Mouse (Mus musculus): ENCODE measurements around the gene Slc26a1. TPM values are rescaled to one million over a fixed set of nuclear protein-coding genes. Genes with fewer than 3 reads are reported as not detected.

Gene Slc26a1
- polyA plus RNA-seq, 1 experiment from 2014 or later = 2.1 TPM

- ATAC-seq = no peak
- no peak overlapping the region for H3K9ac ChIP-seq (ENCODE audit: low read depth, low read length)
- no peaks in the 10 kb centered on the region; the same call in 1 of the 2 replicates for H3K36me3 ChIP-seq (ENCODE audit: control insufficient read depth, insufficient read depth)
- WGBS = 47% methylated on average over 3 of the region's 3 CpGs
- TF ChIP-seq CTCF (IDR thresholded peaks at IDR 0.05; ENCODE audit: low read depth) = peak; percentile 65
- H3K4me2 ChIP-seq (replicated peaks; ENCODE audit: low read depth) = no peak overlapping the region
- no peak overlapping the region for H3K27ac ChIP-seq (ENCODE audit: low read depth, low read length)
- H3K4me1 ChIP-seq (replicated peaks; ENCODE audit: control insufficient read depth, insufficient read depth, low read length) = peaks cover 11% of the 10 kb centered on the region
- no peak overlapping the region for H3K4me3 ChIP-seq (ENCODE audit: low read depth, low read length)
- no peaks in the 10 kb centered on the region for H3K9me3 ChIP-seq (ENCODE audit: control insufficient read depth)
- no peaks in the 10 kb centered on the region for H3K27me3 ChIP-seq (replicated peaks; ENCODE audit: control insufficient read depth, insufficient read depth, low read length)
Observed at GRCm38 (mm10) chr5:108679909-108680308, 4.5 kb upstream of the Slc26a1 start.

GRCm38 (mm10) chr5:108678296-108678854 lies 3.0 kb upstream of the Slc26a1 start:
- Histone ChIP-seq H3K36me3 (ENCODE audit: control insufficient read depth, insufficient read depth) (0 out of 2 replicates have a peak, but pooled peaks cover 5% of the 10 kb centered on the region), H3K4me1 (replicated peaks; ENCODE audit: control insufficient read depth, insufficient read depth, low read length) (peaks cover 11% of the 10 kb centered on the region), H3K27me3 (replicated peaks; ENCODE audit: control insufficient read depth, insufficient read depth, low read length) (no peaks in the 10 kb centered on the region), H3K9me3 (ENCODE audit: control insufficient read depth) (no peaks in the 10 kb centered on the region), H3K4me3 (ENCODE audit: low read depth, low read length) (no peak overlapping the region), H3K27ac (ENCODE audit: low read depth, low read length) (no peak overlapping the region), H3K4me2 (replicated peaks; ENCODE audit: low read depth) (no peak overlapping the region), H3K9ac (ENCODE audit: low read depth, low read length) (no peak overlapping the region)
- 92% methylated on average over 6 of the region's 6 CpGs for WGBS
- no peak for TF ChIP-seq CTCF (IDR thresholded peaks at IDR 0.05; ENCODE audit: low read depth)
- ATAC-seq = no peak

GRCm38 (mm10) chr5:108677605-108678295 lies 2.4 kb upstream of the Slc26a1 start:
- ATAC-seq = peak; percentile 60
- no peak overlapping the region for H3K27ac ChIP-seq (ENCODE audit: low read depth, low read length)
- H3K9me3 ChIP-seq (ENCODE audit: control insufficient read depth) = no peaks in the 10 kb centered on the region
- WGBS = 11% methylated on average over 25 of the region's 25 CpGs
- peak overlapping the region; percentile 22 for H3K4me3 ChIP-seq (ENCODE audit: low read depth, low read length)
- TF ChIP-seq CTCF (IDR thresholded peaks at IDR 0.05; ENCODE audit: low read depth) = peak; percentile 22; the same call in 1 of the 2 replicates
- H3K36me3 ChIP-seq (ENCODE audit: control insufficient read depth, insufficient read depth) = 0 out of 2 replicates have a peak, but pooled peaks cover 5% of the 10 kb centered on the region
- H3K9ac ChIP-seq (ENCODE audit: low read depth, low read length) = peak overlapping the region; percentile 18; the same call in 1 of the 2 replicates
- peak overlapping the region; percentile 66 for H3K4me2 ChIP-seq (replicated peaks; ENCODE audit: low read depth)
- H3K27me3 ChIP-seq (replicated peaks; ENCODE audit: control insufficient read depth, insufficient read depth, low read length) = no peaks in the 10 kb centered on the region
- H3K4me1 ChIP-seq (replicated peaks; ENCODE audit: control insufficient read depth, insufficient read depth, low read length) = peaks cover 11% of the 10 kb centered on the region

GRCm38 (mm10) chr5:108676772-108677498 lies 1.6 kb upstream of the Slc26a1 start:
- H3K4me2 ChIP-seq (replicated peaks; ENCODE audit: low read depth) = peak overlapping the region; percentile 66
- 0 out of 2 replicates have a peak overlapping the region, but pooled peaks have one; percentile 18 for H3K9ac ChIP-seq (ENCODE audit: low read depth, low read length)
- H3K27me3 ChIP-seq (replicated peaks; ENCODE audit: control insufficient read depth, insufficient read depth, low read length) = no peaks in the 10 kb centered on the region
- peak overlapping the region; percentile 22; the same call in 1 of the 2 replicates for H3K4me3 ChIP-seq (ENCODE audit: low read depth, low read length)
- H3K36me3 ChIP-seq (ENCODE audit: control insufficient read depth, insufficient read depth) = peaks cover 12% of the 10 kb centered on the region; the same call in 1 of the 2 replicates
- 13% methylated on average over 5 of the region's 5 CpGs for WGBS
- no peaks in the 10 kb centered on the region for H3K9me3 ChIP-seq (ENCODE audit: control insufficient read depth)
- peak; percentile 52 for TF ChIP-seq CTCF (IDR thresholded peaks at IDR 0.05; ENCODE audit: low read depth)
- H3K27ac ChIP-seq (ENCODE audit: low read depth, low read length) = no peak overlapping the region
- peak; percentile 23; the same call in 1 of the 2 replicates for ATAC-seq
- peaks cover 11% of the 10 kb centered on the region for H3K4me1 ChIP-seq (replicated peaks; ENCODE audit: control insufficient read depth, insufficient read depth, low read length)

GRCm38 (mm10) chr5:108674624-108675023 lies 745 bp downstream of the Slc26a1 start:
- H3K4me1 ChIP-seq (replicated peaks; ENCODE audit: control insufficient read depth, insufficient read depth, low read length) = peaks cover 12% of the 10 kb centered on the region
- no peak for ATAC-seq
- peaks cover 17% of the 10 kb centered on the region; the same call in 1 of the 2 replicates for H3K36me3 ChIP-seq (ENCODE audit: control insufficient read depth, insufficient read depth)
- 54% methylated on average over 2 of the region's 2 CpGs for WGBS
- no peak overlapping the region for H3K4me2 ChIP-seq (replicated peaks; ENCODE audit: low read depth)
- no peak overlapping the region for H3K9ac ChIP-seq (ENCODE audit: low read depth, low read length)
- 0 out of 2 replicates have a peak overlapping the region, but pooled peaks have one; percentile 35 for H3K27ac ChIP-seq (ENCODE audit: low read depth, low read length)
- H3K4me3 ChIP-seq (ENCODE audit: low read depth, low read length) = no peak overlapping the region
- TF ChIP-seq CTCF (IDR thresholded peaks at IDR 0.05; ENCODE audit: low read depth) = no peak
- H3K9me3 ChIP-seq (ENCODE audit: control insufficient read depth) = no peaks in the 10 kb centered on the region
- H3K27me3 ChIP-seq (replicated peaks; ENCODE audit: control insufficient read depth, insufficient read depth, low read length) = no peaks in the 10 kb centered on the region

- H3K27ac ChIP-seq (ENCODE audit: low read depth, low read length) = no peak overlapping the region
- 92% methylated on average over 12 of the region's 12 CpGs for WGBS
- H3K9me3 ChIP-seq (ENCODE audit: control insufficient read depth) = no peaks in the 10 kb centered on the region
- no peak for ATAC-seq
- H3K9ac ChIP-seq (ENCODE audit: low read depth, low read length) = no peak overlapping the region
- peaks cover 11% of the 10 kb centered on the region for H3K4me1 ChIP-seq (replicated peaks; ENCODE audit: control insufficient read depth, insufficient read depth, low read length)
- H3K27me3 ChIP-seq (replicated peaks; ENCODE audit: control insufficient read depth, insufficient read depth, low read length) = no peaks in the 10 kb centered on the region
- peaks cover 17% of the 10 kb centered on the region; the same call in 1 of the 2 replicates for H3K36me3 ChIP-seq (ENCODE audit: control insufficient read depth, insufficient read depth)
- no peak overlapping the region for H3K4me3 ChIP-seq (ENCODE audit: low read depth, low read length)
- TF ChIP-seq CTCF (IDR thresholded peaks at IDR 0.05; ENCODE audit: low read depth) = peak; percentile 33; the same call in 1 of the 2 replicates
- no peak overlapping the region for H3K4me2 ChIP-seq (replicated peaks; ENCODE audit: low read depth)
Observed at GRCm38 (mm10) chr5:108671757-108672156, 3.6 kb downstream of the Slc26a1 start.

Data from intestine, postnatal 0 days (tissue).